ENCODE assay signal across 12 mouse cellular contexts in genomic region chr13:58443787-58444186, GRCm38 (mm10). TPM values are rescaled to one million over a fixed set of nuclear protein-coding genes. Genes with fewer than 3 reads are reported as not detected.
DNase-seq lines count a peak whose midpoint lies in the region; ATAC-seq and TF ChIP-seq lines count a peak whose summit lies in the region.
"Had no signal": no experiment of that assay in that cellular context is flagged by ENCODE, and none has a peak within 500 bp of the region (broad histone marks: within the 10 kb centered on the region; RNA-seq: fewer than 3 reads in every experiment).

No protein-coding gene starts in this region.

- no peak overlapping the region for H3K4me3 ChIP-seq in kidney, embryonic 14.5 days (ENCODE audit: low read length)
- no peak overlapping the region for H3K4me3 ChIP-seq in myocyte
- H3K4me3 ChIP-seq: forebrain, embryonic 15.5 days; limb, embryonic 13.5 days; neural tube, embryonic 12.5 days had no signal

- H3K79me2 ChIP-seq in myocyte (ENCODE audit: control insufficient read depth, insufficient read depth) = no peaks in the 10 kb centered on the region

- no peaks in the 10 kb centered on the region for H3K9me3 ChIP-seq in kidney, embryonic 14.5 days (ENCODE audit: control insufficient read depth, low read length)
- H3K9me3 ChIP-seq: forebrain, embryonic 15.5 days; limb, embryonic 13.5 days; neural tube, embryonic 12.5 days had no signal

- no peaks in the 10 kb centered on the region for H3K4me1 ChIP-seq in kidney, embryonic 14.5 days (ENCODE audit: control insufficient read depth, insufficient read depth, low read length)
- H3K4me1 ChIP-seq: forebrain, embryonic 15.5 days; neural tube, embryonic 12.5 days had no signal

- H3K9ac ChIP-seq in kidney, embryonic 14.5 days (ENCODE audit: low read depth, low read length) = no peak overlapping the region
- H3K9ac ChIP-seq: forebrain, embryonic 15.5 days; limb, embryonic 13.5 days; neural tube, embryonic 12.5 days had no signal

- 24% methylated on average over 7 of the region's 7 CpGs for WGBS in kidney, embryonic 14.5 days

- TF ChIP-seq POLR2A in myocyte (IDR thresholded peaks at IDR 0.05; ENCODE audit: insufficient read length, low read depth) = no peak

- no peaks in the 10 kb centered on the region for H3K27me3 ChIP-seq in kidney, embryonic 14.5 days (ENCODE audit: control insufficient read depth, insufficient read depth, low read length)
- H3K27me3 ChIP-seq in myocyte (ENCODE audit: control insufficient read depth, insufficient read depth, insufficient read length) = no peaks in the 10 kb centered on the region
- H3K27me3 ChIP-seq: forebrain, embryonic 15.5 days; limb, embryonic 13.5 days; neural tube, embryonic 12.5 days had no signal

- no peak overlapping the region for H3ac ChIP-seq in myocyte (ENCODE audit: control insufficient read depth, insufficient read length)

- H3K4me2 ChIP-seq in kidney, embryonic 14.5 days (replicated peaks; ENCODE audit: low read depth, low read length) = no peak overlapping the region
- peak overlapping the region; percentile 58 for H3K4me2 ChIP-seq in myocyte (ENCODE audit: low read depth)
- H3K4me2 ChIP-seq: forebrain, embryonic 15.5 days; limb, embryonic 13.5 days; neural tube, embryonic 12.5 days had no signal

- peak; percentile 14 for DNase-seq in kidney, postnatal 14 days
- DNase-seq in left cerebral cortex, postnatal 14 days (ENCODE audit: low spot score in 2 of 2) = no peak
- DNase-seq in adipocyte (ENCODE audit: low spot score) = no peak
- DNase-seq: cerebellum, postnatal 10 days had no signal

- no peak overlapping the region for H3K27ac ChIP-seq in kidney, embryonic 14.5 days (ENCODE audit: low read depth, low read length)
- H3K27ac ChIP-seq: forebrain, embryonic 15.5 days; limb, embryonic 13.5 days; neural tube, embryonic 12.5 days had no signal

- intact Hi-C loops in left cerebral cortex, postnatal 14 days (cut with DNase I) = no loop called here

- no peaks in the 10 kb centered on the region for H3K36me3 ChIP-seq in kidney, embryonic 14.5 days (ENCODE audit: control insufficient read depth, insufficient read depth, low read length)
- H3K36me3 ChIP-seq in myocyte (ENCODE audit: control insufficient read depth, insufficient read depth) = no peaks in the 10 kb centered on the region
- H3K36me3 ChIP-seq: forebrain, embryonic 15.5 days; limb, embryonic 13.5 days; neural tube, embryonic 12.5 days had no signal

- no peak for ATAC-seq in kidney, embryonic 14.5 days (ENCODE audit: low FRiP score, low TSS enrichment)
- peak; percentile 45 for ATAC-seq in CD4-positive, CD25-positive, alpha-beta regulatory T cell, adult 4 months
- ATAC-seq in granulocyte monocyte progenitor cell, adult 5-6 weeks (replicated peaks; ENCODE audit: poor library complexity, severe bottlenecking) = peak; percentile 99
- no peak for ATAC-seq in frontal cortex, adult (ENCODE audit: low TSS enrichment)
- ATAC-seq: forebrain, embryonic 15.5 days had no signal

TF ChIP-seq in myocyte, 11 proteins besides CTCF, POLR2A, EP300 and RAD21:
- TF ChIP-seq MYOD1 (IDR thresholded peaks at IDR 0.05; ENCODE audit: control insufficient read depth in 1 of 3, insufficient read length in 2 of 3, low read depth in 2 of 3) (peak in 1 of 3 experiments; percentile 2), MYOG (IDR thresholded peaks at IDR 0.05; ENCODE audit: control insufficient read depth in 1 of 3, insufficient read depth in 1 of 3, insufficient read length in 2 of 3, low read depth in 2 of 3) (no peak)

RNA-seq across cellular contexts. Expression of gene Hnrnpk, which starts 40.6 kb away (rescaled TPM):
- 1,295 and 1,786 TPM in 2 replicates for polyA plus RNA-seq in kidney, embryonic 14.5 days (2014; fragmentation: Nextera tagmentation; extraction: Ambion mirVana)
- polyA plus RNA-seq in CD4-positive, CD25-positive, alpha-beta regulatory T cell, adult 4 months (2017; shearing (Covaris generic)) = 1,000 to 10,000 TPM; 2,078 to 2,363 TPM
- 748 and 806 TPM in 2 replicates for total RNA-seq in granulocyte monocyte progenitor cell, adult 5-6 weeks (2014; fragmentation: Nextera tagmentation)
- total RNA-seq in granulocyte monocyte progenitor cell, adult 5-6 weeks (2017) = 1,667 and 2,102 TPM in 2 replicates
- polyA plus RNA-seq in myocyte (2012; fragmentation: generic; extraction: Trizol) = 289 TPM
- 100 to 1,000 TPM; 649 to 670 TPM for total RNA-seq in left cerebral cortex, postnatal 14 days (2021)

RNA-seq across cellular contexts. Expression of gene Rmi1, which starts 41.7 kb away (rescaled TPM):
- 21.6 and 27.2 TPM in 2 replicates for polyA plus RNA-seq in kidney, embryonic 14.5 days (2014; fragmentation: Nextera tagmentation; extraction: Ambion mirVana)
- 10 to 100 TPM; 21.0 to 23.5 TPM for polyA plus RNA-seq in CD4-positive, CD25-positive, alpha-beta regulatory T cell, adult 4 months (2017; shearing (Covaris generic))
- total RNA-seq in granulocyte monocyte progenitor cell, adult 5-6 weeks (2014; fragmentation: Nextera tagmentation) = 34.7 and 36.1 TPM in 2 replicates
- 20.0 and 22.8 TPM in 2 replicates for total RNA-seq in granulocyte monocyte progenitor cell, adult 5-6 weeks (2017)
- polyA plus RNA-seq in myocyte (2012; fragmentation: generic; extraction: Trizol) = 5.2 TPM
- 10 to 100 TPM; 12.8 to 13.0 TPM for total RNA-seq in left cerebral cortex, postnatal 14 days (2021)

RNA-seq across cellular contexts. Expression of gene 2210016F16Rik, which starts 58.8 kb away (rescaled TPM):
- polyA plus RNA-seq in kidney, embryonic 14.5 days (2014; fragmentation: Nextera tagmentation; extraction: Ambion mirVana) = 28.2 and 29.3 TPM in 2 replicates
- 10 to 100 TPM; 11.7 to 15.1 TPM for polyA plus RNA-seq in CD4-positive, CD25-positive, alpha-beta regulatory T cell, adult 4 months (2017; shearing (Covaris generic))
- 12.2 and 17.8 TPM in 2 replicates for total RNA-seq in granulocyte monocyte progenitor cell, adult 5-6 weeks (2014; fragmentation: Nextera tagmentation)
- 10.6 and 16.6 TPM in 2 replicates for total RNA-seq in granulocyte monocyte progenitor cell, adult 5-6 weeks (2017)
- polyA plus RNA-seq in myocyte (2012; fragmentation: generic; extraction: Trizol) = 3.7 TPM
- 1 to 10 TPM; 4.5 to 5.1 TPM for total RNA-seq in left cerebral cortex, postnatal 14 days (2021)

Comparison
In these comparisons a context has a peak if more than half of its experiments do, and no peak if none do; other contexts are left out.
1. ATAC-seq: peak in CD4-positive, CD25-positive, alpha-beta regulatory T cell, adult 4 months (single experiment) and granulocyte monocyte progenitor cell, adult 5-6 weeks (single experiment); none in kidney, embryonic 14.5 days (single experiment) and frontal cortex, adult (single experiment).